Mouse (Mus musculus) testis, adult 2 months (tissue): Measurements from ENCODE around the gene Taf10.

Experiments used
- CTCF ChIP-seq: fragments of 200-500 bp; IDR thresholded peaks from 2 replicates; pipeline ENCODE4 v1.5.1; 2012; ENCODE audit warnings: low read depth, mild to moderate bottlenecking, inconsistent platforms, low read length, moderate library complexity; ENCODE audit not compliant: control insufficient read depth, insufficient read depth, insufficient replicate concordance
- POLR2A ChIP-seq: fragments of 200-500 bp; IDR thresholded peaks from 2 replicates; pipeline ENCODE4 v1.6.1; 2012; ENCODE audit warnings: low read depth, mild to moderate bottlenecking, inconsistent platforms, low read length, moderate library complexity; ENCODE audit not compliant: control insufficient read depth

GRCm38 (mm10) chr7:105772331-105772730 is 28.2 kb upstream of the Taf10 start:
- TF ChIP-seq CTCF (no peak), POLR2A (no peak)
